Mouse (Mus musculus) ES-E14 (cell line): ENCODE measurements around the gene Cwf19l1. TPM values are rescaled to one million over a fixed set of nuclear protein-coding genes. Genes with fewer than 3 reads are reported as not detected.

ENCODE experiments used
- DNase-seq: peaks from one replicate; pipeline ENCODE4 v3.0.0-alpha.2; 2013; ENCODE audit warnings: low read depth, low spot score
- H3K27ac ChIP-seq: 2 replicates; pipeline ENCODE4 v1.5.1; 2012; ENCODE audit warnings: low read depth, mild to moderate bottlenecking, low read length, moderate library complexity, mixed read lengths; ENCODE audit not compliant: poor library complexity, insufficient read depth, severe bottlenecking
- H3K36me3 ChIP-seq: 2 replicates; pipeline ENCODE4 v1.6.1; 2012; ENCODE audit warnings: mild to moderate bottlenecking, low read length, moderate library complexity, mixed read lengths; ENCODE audit not compliant: control insufficient read depth, poor library complexity, insufficient read depth, severe bottlenecking
- H3K4me1 ChIP-seq, 2 experiments: fragments of 150-350 bp in 1 of 2; sonication (generic) in 1 of 2; 2 replicates each; pipeline ENCODE4 v1.6.1; 2012; ENCODE audit warnings: low read length in 2 of 2, mild to moderate bottlenecking in 1 of 2, mixed read lengths in 1 of 2; ENCODE audit not compliant: control insufficient read depth in 2 of 2, insufficient read depth in 2 of 2, poor library complexity in 1 of 2
- H3K4me3 ChIP-seq, 2 experiments: fragments of 150-350 bp in 1 of 2; sonication (generic) in 1 of 2; 2 replicates each; pipeline ENCODE4 v1.5.1; 2012; ENCODE audit warnings: low read length in 2 of 2, low read depth in 1 of 2, mild to moderate bottlenecking in 1 of 2, mixed read lengths in 1 of 2; ENCODE audit not compliant: insufficient read depth in 1 of 2, poor library complexity in 1 of 2, severe bottlenecking in 1 of 2
- H3K9ac ChIP-seq: 2 replicates; pipeline ENCODE4 v1.6.1; 2012; ENCODE audit warnings: low read depth, mild to moderate bottlenecking, low read length, mixed read lengths; ENCODE audit not compliant: poor library complexity, insufficient read depth, severe bottlenecking
- H3K9me3 ChIP-seq: fragments of 150-350 bp; sonication (generic); 2 replicates; pipeline ENCODE4 v1.6.1; 2012; ENCODE audit warnings: low read depth, mild to moderate bottlenecking, low read length; ENCODE audit not compliant: control insufficient read depth, insufficient read depth
- CHD2 ChIP-seq: IDR thresholded peaks from 2 replicates; pipeline ENCODE4 v1.6.1; 2014; ENCODE audit warnings: mild to moderate bottlenecking, low read depth, low read length, inconsistent platforms
- HCFC1 ChIP-seq: IDR thresholded peaks from 2 replicates; pipeline ENCODE4 v1.6.1; 2012; ENCODE audit warnings: low read length, inconsistent platforms, borderline replicate concordance; ENCODE audit not compliant: insufficient read depth
- MAFK ChIP-seq: IDR thresholded peaks from 2 replicates; pipeline ENCODE4 v1.6.1; 2014; ENCODE audit warnings: mild to moderate bottlenecking, low read depth, low read length, inconsistent platforms; ENCODE audit not compliant: insufficient read depth
- ZC3H11A ChIP-seq: IDR thresholded peaks from 2 replicates; pipeline ENCODE4 v1.6.1; 2012; ENCODE audit warnings: low read depth, mild to moderate bottlenecking, inconsistent platforms, low read length, borderline replicate concordance
- ZNF384 ChIP-seq: IDR thresholded peaks from 2 replicates; pipeline ENCODE4 v1.6.1; 2012; ENCODE audit warnings: low read depth, low read length, inconsistent platforms
- in situ Hi-C, 2 experiments: fragments of 600-800 bp; cut with MboI; formaldehyde crosslinking; loops; one replicate each; pipeline ENCODE4 v1.15.1; 2025; ENCODE audit warnings: low sequenced_read_pairs in 2 of 2, inconsistent platforms in 1 of 2; ENCODE audit not compliant: unreplicated experiment in 2 of 2
- total RNA-seq: library from RNA; depleted of rRNA; stranded (reverse); fragments of 300-350 nt; gene quantifications from 2 replicates; pipeline ENCODE4 v1.2.3, GENCODE M21; 2012

The Cwf19l1 gene
- total RNA-seq, 1 experiment: 18.6 TPM

GRCm38 (mm10) chr19:44135960-44136485, 347 bp upstream of the Cwf19l1 start:
- no peak for DNase-seq
- Histone ChIP-seq H3K36me3 (peaks cover 11% of the 10 kb centered on the region), H3K4me1 (no peaks in the 10 kb centered on the region), H3K27ac (no peak overlapping the region; the same call in 1 of the 2 replicates), H3K9me3 (no peaks in the 10 kb centered on the region), H3K4me3 (peak overlapping the region; percentile 58 to 99), H3K9ac (peak overlapping the region; percentile 66; the same call in 1 of the 2 replicates)
- TF ChIP-seq HCFC1: no peak
- TF ChIP-seq ZNF384: no peak
- no peak for TF ChIP-seq MAFK
- TF ChIP-seq ZC3H11A: no peak
- no peak for TF ChIP-seq CHD2
- in situ Hi-C loops: no loop called here

- no peak for TF ChIP-seq MAFK
- no peak for TF ChIP-seq ZNF384
- TF ChIP-seq ZC3H11A: no peak
- no peak for TF ChIP-seq CHD2
- no peaks in the 10 kb centered on the region for H3K4me1 ChIP-seq
- DNase-seq: no peak
- no peak overlapping the region for H3K9ac ChIP-seq
- no peaks in the 10 kb centered on the region for H3K9me3 ChIP-seq
- H3K4me3 ChIP-seq: no peak overlapping the region
- in situ Hi-C loops: no loop called here
- peaks cover 17% of the 10 kb centered on the region for H3K36me3 ChIP-seq
- no peak overlapping the region for H3K27ac ChIP-seq
Measured at GRCm38 (mm10) chr19:44132917-44133316, 2.8 kb downstream of the Cwf19l1 start.

GRCm38 (mm10) chr19:44128560-44128959, 7.1 kb downstream of the Cwf19l1 start:
- Histone ChIP-seq H3K9ac (no peak overlapping the region), H3K4me1 (no peaks in the 10 kb centered on the region), H3K9me3 (no peaks in the 10 kb centered on the region), H3K27ac (no peak overlapping the region), H3K36me3 (peaks cover 28% of the 10 kb centered on the region), H3K4me3 (no peak overlapping the region)
- in situ Hi-C loops: no loop called here
- TF ChIP-seq HCFC1 (no peak), ZC3H11A (no peak), CHD2 (no peak), MAFK (no peak), ZNF384 (no peak)
- DNase-seq: no peak

- no peak for DNase-seq
- Histone ChIP-seq H3K4me1 (no peaks in the 10 kb centered on the region), H3K4me3 (no peak overlapping the region), H3K27ac (no peak overlapping the region), H3K36me3 (peaks cover 33% of the 10 kb centered on the region), H3K9me3 (no peaks in the 10 kb centered on the region), H3K9ac (no peak overlapping the region)
- in situ Hi-C loops: no loop called here
- TF ChIP-seq CHD2 (no peak), ZC3H11A (no peak), ZNF384 (no peak), HCFC1 (no peak), MAFK (no peak)
Measured at GRCm38 (mm10) chr19:44127729-44128497, 7.8 kb downstream of the Cwf19l1 start.
